Mouse (Mus musculus) megakaryocyte, embryonic 14.5 days (primary cell): ENCODE data around the gene Rbms2. TPM values are rescaled to one million over a fixed set of nuclear protein-coding genes. Genes with fewer than 3 reads are reported as not detected.
A peak's percentile ranks its signal among the peaks of the same experiment; 100 is the strongest.
"Not testable (repeated sequence)": the region's sequence is repeated elsewhere in the genome, so short reads cannot be mapped to it uniquely, and the experiment has no call there.

ENCODE experiments used
- H3K27me3 ChIP-seq: replicated peaks from 2 replicates; pipeline ENCODE3; 2012; ENCODE audit warnings: inconsistent platforms
- H3K36me3 ChIP-seq: replicated peaks from 2 replicates; pipeline ENCODE3; 2012; ENCODE audit warnings: low read length, inconsistent platforms, mixed read lengths
- H3K4me1 ChIP-seq: 2 replicates; pipeline ENCODE4 v1.6.1; 2012; ENCODE audit warnings: inconsistent platforms
- H3K4me3 ChIP-seq: replicated peaks from 2 replicates; pipeline ENCODE3; 2012; ENCODE audit warnings: moderate library complexity, mild to moderate bottlenecking, inconsistent platforms
- H3K9me3 ChIP-seq: 2 replicates; pipeline ENCODE4 v1.6.1; 2012; ENCODE audit warnings: inconsistent platforms
- FLI1 ChIP-seq: IDR thresholded peaks from 2 replicates; pipeline ENCODE4 v1.6.1; 2012; ENCODE audit warnings: low read length, inconsistent platforms, mixed read lengths
- GATA1 ChIP-seq: IDR thresholded peaks from 3 replicates; pipeline ENCODE4 v1.6.1; 2012; ENCODE audit warnings: mixed read lengths, low read length, inconsistent platforms, borderline replicate concordance
- polyA plus RNA-seq: library from polyadenylated mRNA; stranded (reverse); fragments of >175 nt; gene quantifications from 2 replicates; pipeline ENCODE4 v1.2.3, GENCODE M21; 2012; ENCODE audit warnings: low replicate concordance; ENCODE audit not compliant: insufficient read depth

The Rbms2 gene
- 1.6 and 7.6 TPM in 2 replicates for polyA plus RNA-seq

GRCm38 (mm10) chr10:128179989-128180388, at the start of gene Rbms2:
Gene Rbms2, minus strand, starts transcription at chr10:128180297.
- no peaks in the 10 kb centered on the region for H3K9me3 ChIP-seq
- H3K27me3 ChIP-seq, result no peaks in the 10 kb centered on the region
- H3K4me3 ChIP-seq, result peak within 1 kb of the TSS; percentile 87
- TF ChIP-seq FLI1 (no peak), GATA1 (no peak)
- H3K4me1 ChIP-seq, result peaks cover 33% of the 10 kb centered on the region
- no peaks in the 10 kb centered on the region for H3K36me3 ChIP-seq

GRCm38 (mm10) chr10:128228009-128228408, 47.9 kb upstream of the Rbms2 start:
- no peaks in the 10 kb centered on the region for H3K36me3 ChIP-seq
- TF ChIP-seq FLI1 (no peak), GATA1 (no peak)
- peaks cover 24% of the 10 kb centered on the region for H3K4me1 ChIP-seq
- peaks cover 16% of the 10 kb centered on the region for H3K27me3 ChIP-seq
- H3K9me3 ChIP-seq, result no peaks in the 10 kb centered on the region
- no peak overlapping the region for H3K4me3 ChIP-seq

- Histone ChIP-seq H3K36me3 (no peaks in the 10 kb centered on the region), H3K4me1 (peaks cover 20% of the 10 kb centered on the region), H3K4me3 (no peak overlapping the region), H3K9me3 (no peaks in the 10 kb centered on the region), H3K27me3 (peaks cover 16% of the 10 kb centered on the region)
- TF ChIP-seq FLI1 (no peak), GATA1 (no peak)
Measured at GRCm38 (mm10) chr10:128227592-128227991, 47.5 kb upstream of the Rbms2 start.

- Histone ChIP-seq H3K36me3 (no peaks in the 10 kb centered on the region), H3K9me3 (no peaks in the 10 kb centered on the region), H3K4me1 (peaks cover 17% of the 10 kb centered on the region), H3K27me3 (peaks cover 20% of the 10 kb centered on the region), H3K4me3 (no peak within 1 kb of the TSS)
- TF ChIP-seq GATA1 (no peak), FLI1 (no peak)
Measured at GRCm38 (mm10) chr10:128225538-128225937, 45.4 kb upstream of the Rbms2 start, which contains the start of gene Mip. Gene Mip, plus strand, starts transcription at chr10:128225838.

- H3K27me3 ChIP-seq, result peaks cover 20% of the 10 kb centered on the region
- no peaks in the 10 kb centered on the region for H3K9me3 ChIP-seq
- TF ChIP-seq FLI1 (no peak), GATA1 (no peak)
- H3K4me3 ChIP-seq, result no peak overlapping the region
- H3K36me3 ChIP-seq, result no peaks in the 10 kb centered on the region
- peaks cover 16% of the 10 kb centered on the region for H3K4me1 ChIP-seq
Measured at GRCm38 (mm10) chr10:128225064-128225463, 45.0 kb upstream of the Rbms2 start.

- peaks cover 17% of the 10 kb centered on the region for H3K27me3 ChIP-seq
- TF ChIP-seq FLI1, result no peak
- TF ChIP-seq GATA1, result no peak
- H3K4me3 ChIP-seq, result no peak overlapping the region
- peaks cover 16% of the 10 kb centered on the region for H3K4me1 ChIP-seq
- no peaks in the 10 kb centered on the region for H3K36me3 ChIP-seq
- H3K9me3 ChIP-seq, result no peaks in the 10 kb centered on the region
Measured at GRCm38 (mm10) chr10:128221533-128222286, 41.6 kb upstream of the Rbms2 start.

- Histone ChIP-seq H3K36me3 (no peaks in the 10 kb centered on the region), H3K4me1 (peaks cover 6% of the 10 kb centered on the region), H3K9me3 (no peaks in the 10 kb centered on the region), H3K4me3 (no peak overlapping the region), H3K27me3 (peaks cover 10% of the 10 kb centered on the region)
- TF ChIP-seq FLI1, result no peak
- TF ChIP-seq GATA1, result no peak
Measured at GRCm38 (mm10) chr10:128218387-128219117, 38.5 kb upstream of the Rbms2 start.

GRCm38 (mm10) chr10:128214981-128215380, 34.9 kb upstream of the Rbms2 start:
- TF ChIP-seq GATA1 (no peak), FLI1 (no peak)
- H3K4me1 ChIP-seq, result peaks cover 26% of the 10 kb centered on the region
- H3K36me3 ChIP-seq, result peaks cover 5% of the 10 kb centered on the region
- peaks cover 11% of the 10 kb centered on the region for H3K27me3 ChIP-seq
- no peaks in the 10 kb centered on the region for H3K9me3 ChIP-seq
- H3K4me3 ChIP-seq, result no peak overlapping the region

- not testable (repeated sequence) for H3K9me3 ChIP-seq, H3K36me3 ChIP-seq, H3K4me3 ChIP-seq
- Histone ChIP-seq H3K4me1 (peaks cover 26% of the 10 kb centered on the region), H3K27me3 (peaks cover 11% of the 10 kb centered on the region)
Measured at GRCm38 (mm10) chr10:128214112-128214511, 34.0 kb upstream of the Rbms2 start.

- TF ChIP-seq FLI1 (no peak), GATA1 (no peak)
- H3K36me3 ChIP-seq, result peaks cover 11% of the 10 kb centered on the region
- H3K4me3 ChIP-seq, result peak overlapping the region; percentile 90
- peaks cover 11% of the 10 kb centered on the region for H3K27me3 ChIP-seq
- H3K9me3 ChIP-seq, result no peaks in the 10 kb centered on the region
- peaks cover 26% of the 10 kb centered on the region for H3K4me1 ChIP-seq
Measured at GRCm38 (mm10) chr10:128212871-128213323, 32.8 kb upstream of the Rbms2 start.
